Mouse (Mus musculus) neural tube, embryonic 14.5 days (tissue): ENCODE measurements at regions not wholly inside any gene's neighbourhood (a gene's known extent, or its start where the extent isn't known, plus 50 kb on each side); places are given as distances from the start of the nearest gene placed in this dataset.

Experiments
- ATAC-seq: fragments of 200-750 bp; cut with Nextera tagmentation; 2 replicates; pipeline ENCODE4 v1.8.0; 2017; ENCODE audit warnings: low read depth, mild to moderate bottlenecking, moderate TSS enrichment, moderate library complexity
- H3K27ac ChIP-seq: fragments of 300-500 bp; sonication (generic); 2 replicates; pipeline ENCODE4 v1.5.1; 2014; ENCODE audit warnings: low read depth, mild to moderate bottlenecking, control low read depth, low read length, moderate library complexity, mixed read lengths
- H3K27me3 ChIP-seq: fragments of 300-500 bp; sonication (generic); 2 replicates; pipeline ENCODE4 v1.6.1; 2014; ENCODE audit warnings: low read length; ENCODE audit not compliant: control insufficient read depth, insufficient read depth
- H3K36me3 ChIP-seq: fragments of 300-500 bp; sonication (generic); 2 replicates; pipeline ENCODE4 v1.6.1; 2014; ENCODE audit warnings: low read length, mixed read lengths; ENCODE audit not compliant: control insufficient read depth, insufficient read depth
- H3K4me1 ChIP-seq: fragments of 300-500 bp; sonication (generic); 2 replicates; pipeline ENCODE4 v1.6.1; 2014; ENCODE audit warnings: low read length; ENCODE audit not compliant: control insufficient read depth, insufficient read depth
- H3K4me2 ChIP-seq: fragments of 300-500 bp; sonication (generic); 2 replicates; pipeline ENCODE4 v1.6.1; 2014; ENCODE audit warnings: mild to moderate bottlenecking, low read depth, low read length, control low read depth
- H3K4me3 ChIP-seq: fragments of 300-500 bp; sonication (generic); 2 replicates; pipeline ENCODE4 v1.5.1; 2014; ENCODE audit warnings: low read depth, low read length, control low read depth, mixed read lengths
- H3K9ac ChIP-seq: fragments of 300-500 bp; sonication (generic); replicated peaks from 2 replicates; pipeline ENCODE4 v1.6.1; 2014; ENCODE audit warnings: low read depth, mild to moderate bottlenecking, control low read depth, low read length, mixed read lengths
- H3K9me3 ChIP-seq: fragments of 300-500 bp; sonication (generic); 2 replicates; pipeline ENCODE4 v1.6.1; 2016; ENCODE audit warnings: low read length; ENCODE audit not compliant: control insufficient read depth
- WGBS: fragments of 180-500 bp; shearing (Covaris S2); extraction: QIAGEN DNeasy Blood & Tissue Kit; methylation state at CpG from one replicate; pipeline ENCODE4 v1.1.7; 2014; 5-methylcytosine and 5-hydroxymethylcytosine counted together

DNA sequence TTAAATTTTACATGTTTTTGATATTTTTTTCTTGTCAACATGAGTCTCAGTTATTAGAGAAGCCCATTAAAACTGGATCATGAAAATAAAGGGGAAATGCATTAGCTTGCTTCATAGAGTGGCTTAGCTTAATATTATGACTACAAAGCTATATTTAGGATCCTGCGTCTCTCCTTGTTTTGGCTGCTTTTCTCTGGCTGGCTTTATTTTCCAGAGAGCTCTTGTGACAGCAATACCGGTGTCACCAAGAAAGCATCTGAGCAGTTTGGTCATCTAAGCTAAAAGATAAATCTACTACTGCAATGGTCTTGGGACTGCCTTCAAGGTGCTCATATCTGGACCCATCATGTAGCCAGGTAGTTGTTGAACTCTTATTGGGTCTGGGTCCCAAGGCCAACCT is 293.5 kb upstream of the Gm12728 start:
- no peak overlapping the region for H3K4me3 ChIP-seq
- no peaks in the 10 kb centered on the region for H3K27me3 ChIP-seq
- H3K9me3 ChIP-seq: no peaks in the 10 kb centered on the region
- ATAC-seq: no peak
- no peaks in the 10 kb centered on the region for H3K36me3 ChIP-seq
- 94% methylated on average over 2 of the region's 2 CpGs for WGBS
- H3K27ac ChIP-seq: no peak overlapping the region
- H3K9ac ChIP-seq: no peak overlapping the region
- H3K4me1 ChIP-seq: no peaks in the 10 kb centered on the region
- H3K4me2 ChIP-seq: no peak overlapping the region

- Histone ChIP-seq H3K4me1 (no peaks in the 10 kb centered on the region), H3K27me3 (no peaks in the 10 kb centered on the region), H3K27ac (no peak overlapping the region), H3K9me3 (no peaks in the 10 kb centered on the region), H3K4me2 (no peak overlapping the region), H3K36me3 (no peaks in the 10 kb centered on the region), H3K4me3 (no peak overlapping the region), H3K9ac (no peak overlapping the region)
- no peak for ATAC-seq
- 94% methylated on average over 2 of the region's 2 CpGs for WGBS
Observed at GRCm38 (mm10) chr4:105506190-105506589, 283.5 kb upstream of the Gm12728 start.

DNA sequence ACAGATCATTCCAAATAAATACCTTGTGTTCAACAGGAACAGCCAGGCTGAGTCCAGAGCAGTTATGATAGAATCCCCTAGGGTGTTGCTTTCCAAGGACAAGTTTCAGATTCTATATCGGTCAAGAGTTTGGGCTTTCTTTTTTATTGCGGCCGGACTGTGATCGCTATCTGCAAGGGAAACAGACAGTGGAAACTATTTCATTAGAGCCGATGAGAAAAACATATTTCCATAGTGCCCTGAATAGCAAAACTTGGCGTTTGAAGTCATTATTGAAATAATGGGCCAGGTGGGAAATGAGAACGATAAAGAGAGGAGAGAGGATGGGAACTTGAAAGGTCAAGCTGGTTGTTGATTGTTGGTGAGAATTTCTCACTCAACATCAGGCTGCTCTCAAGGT is 282.4 kb upstream of the Gm12728 start:
- no peak overlapping the region for H3K4me3 ChIP-seq
- 94% methylated on average over 7 of the region's 7 CpGs for WGBS
- no peaks in the 10 kb centered on the region for H3K9me3 ChIP-seq
- H3K4me2 ChIP-seq: no peak overlapping the region
- H3K27ac ChIP-seq: no peak overlapping the region
- H3K4me1 ChIP-seq: no peaks in the 10 kb centered on the region
- no peaks in the 10 kb centered on the region for H3K36me3 ChIP-seq
- no peak overlapping the region for H3K9ac ChIP-seq
- no peaks in the 10 kb centered on the region for H3K27me3 ChIP-seq
- no peak for ATAC-seq

GRCm38 (mm10) chr4:105509091-105509490 is 280.6 kb upstream of the Gm12728 start:
- H3K4me1 ChIP-seq: no peaks in the 10 kb centered on the region
- H3K4me2 ChIP-seq: no peak overlapping the region
- H3K27ac ChIP-seq: no peak overlapping the region
- ATAC-seq: no peak
- no peaks in the 10 kb centered on the region for H3K36me3 ChIP-seq
- no peak overlapping the region for H3K4me3 ChIP-seq
- no peaks in the 10 kb centered on the region for H3K9me3 ChIP-seq
- H3K27me3 ChIP-seq: no peaks in the 10 kb centered on the region
- 91% methylated on average over 3 of the region's 3 CpGs for WGBS
- H3K9ac ChIP-seq: no peak overlapping the region

- 86% methylated on average over 1 of the region's 1 CpGs for WGBS
- Histone ChIP-seq H3K4me3 (no peak overlapping the region), H3K9me3 (no peaks in the 10 kb centered on the region), H3K4me2 (no peak overlapping the region), H3K9ac (no peak overlapping the region), H3K4me1 (no peaks in the 10 kb centered on the region), H3K27ac (no peak overlapping the region), H3K27me3 (no peaks in the 10 kb centered on the region), H3K36me3 (no peaks in the 10 kb centered on the region)
- ATAC-seq: no peak
Observed at GRCm38 (mm10) chr4:105510406-105510805, 279.3 kb upstream of the Gm12728 start.

DNA sequence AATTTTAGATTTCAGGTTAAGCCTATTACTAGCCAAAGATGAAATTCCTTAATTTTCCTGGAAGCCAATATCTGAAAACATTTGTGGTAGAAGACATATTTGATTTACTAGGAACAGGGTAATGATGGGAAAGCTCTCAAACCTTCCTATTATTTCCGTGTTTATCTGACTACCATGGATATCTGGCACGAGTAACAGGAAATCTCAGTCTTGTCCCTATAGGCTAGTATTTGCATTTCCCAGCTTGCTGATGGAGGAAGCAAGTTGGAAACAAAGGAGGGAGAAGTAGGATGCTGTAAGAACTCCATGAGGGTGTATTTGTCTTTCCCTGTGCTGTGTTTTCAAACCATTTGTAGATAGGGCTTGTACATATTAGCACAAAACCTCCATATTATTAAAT is 264.5 kb upstream of the Gm12728 start:
- WGBS: 55% methylated on average over 2 of the region's 2 CpGs
- H3K4me1 ChIP-seq: no peaks in the 10 kb centered on the region
- no peaks in the 10 kb centered on the region for H3K36me3 ChIP-seq
- H3K4me2 ChIP-seq: no peak overlapping the region
- no peaks in the 10 kb centered on the region for H3K9me3 ChIP-seq
- no peak overlapping the region for H3K9ac ChIP-seq
- H3K27me3 ChIP-seq: no peaks in the 10 kb centered on the region
- no peak overlapping the region for H3K4me3 ChIP-seq
- no peak overlapping the region for H3K27ac ChIP-seq
- no peak for ATAC-seq

- WGBS: 81% methylated on average over 7 of the region's 7 CpGs
- no peaks in the 10 kb centered on the region for H3K4me1 ChIP-seq
- no peak overlapping the region for H3K4me3 ChIP-seq
- H3K4me2 ChIP-seq: no peak overlapping the region
- ATAC-seq: no peak
- H3K9me3 ChIP-seq: no peaks in the 10 kb centered on the region
- no peaks in the 10 kb centered on the region for H3K27me3 ChIP-seq
- H3K36me3 ChIP-seq: no peaks in the 10 kb centered on the region
- no peak overlapping the region for H3K27ac ChIP-seq
- H3K9ac ChIP-seq: no peak overlapping the region
Observed at GRCm38 (mm10) chr4:105526755-105527154, 262.9 kb upstream of the Gm12728 start.

DNA sequence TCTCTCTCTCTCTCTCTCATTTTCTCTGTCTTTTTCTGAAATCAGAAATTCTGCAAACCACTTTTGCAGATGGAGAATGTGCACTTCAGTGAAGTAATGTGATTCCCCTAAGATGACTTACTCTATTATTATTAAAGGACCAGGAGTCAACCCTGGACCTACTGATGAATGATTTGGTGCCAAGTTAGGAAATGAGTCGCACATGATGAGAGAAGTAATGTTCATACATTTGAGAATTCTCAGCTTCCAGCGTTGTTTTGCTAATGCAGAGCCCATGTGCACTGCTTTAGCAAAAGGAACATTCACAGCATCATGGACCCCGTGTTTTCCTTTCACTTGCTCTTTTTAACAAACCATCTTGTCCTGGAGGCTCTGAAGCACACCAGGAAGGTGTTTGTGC is 262.4 kb upstream of the Gm12728 start:
- no peaks in the 10 kb centered on the region for H3K27me3 ChIP-seq
- ATAC-seq: no peak
- H3K4me3 ChIP-seq: no peak overlapping the region
- H3K4me2 ChIP-seq: no peak overlapping the region
- no peaks in the 10 kb centered on the region for H3K9me3 ChIP-seq
- WGBS: 73% methylated on average over 3 of the region's 3 CpGs
- H3K36me3 ChIP-seq: no peaks in the 10 kb centered on the region
- H3K27ac ChIP-seq: no peak overlapping the region
- H3K4me1 ChIP-seq: no peaks in the 10 kb centered on the region
- H3K9ac ChIP-seq: no peak overlapping the region

GRCm38 (mm10) chr4:105531651-105532425 is 257.8 kb upstream of the Gm12728 start:
- H3K36me3 ChIP-seq: no peaks in the 10 kb centered on the region
- no peaks in the 10 kb centered on the region for H3K27me3 ChIP-seq
- ATAC-seq: peak; percentile 66; the same call in 1 of the 2 replicates
- H3K9ac ChIP-seq: no peak overlapping the region
- H3K9me3 ChIP-seq: no peaks in the 10 kb centered on the region
- H3K27ac ChIP-seq: 0 out of 2 replicates have a peak overlapping the region, but pooled peaks have one; percentile 13
- no peak overlapping the region for H3K4me3 ChIP-seq
- no peaks in the 10 kb centered on the region for H3K4me1 ChIP-seq
- WGBS: 47% methylated on average over 16 of the region's 16 CpGs
- no peak overlapping the region for H3K4me2 ChIP-seq
